Mouse (Mus musculus): Measurements from ENCODE around the gene Calcrl. TPM values are rescaled to one million over a fixed set of nuclear protein-coding genes. Genes with fewer than 3 reads are reported as not detected.
"Not testable (repeated sequence)": the region's sequence is repeated elsewhere in the genome, so short reads cannot be mapped to it uniquely, and the experiment has no call there.

Calcrl gene
- polyA plus RNA-seq, 1 experiment from 2014 or later: 12.8 TPM

DNA sequence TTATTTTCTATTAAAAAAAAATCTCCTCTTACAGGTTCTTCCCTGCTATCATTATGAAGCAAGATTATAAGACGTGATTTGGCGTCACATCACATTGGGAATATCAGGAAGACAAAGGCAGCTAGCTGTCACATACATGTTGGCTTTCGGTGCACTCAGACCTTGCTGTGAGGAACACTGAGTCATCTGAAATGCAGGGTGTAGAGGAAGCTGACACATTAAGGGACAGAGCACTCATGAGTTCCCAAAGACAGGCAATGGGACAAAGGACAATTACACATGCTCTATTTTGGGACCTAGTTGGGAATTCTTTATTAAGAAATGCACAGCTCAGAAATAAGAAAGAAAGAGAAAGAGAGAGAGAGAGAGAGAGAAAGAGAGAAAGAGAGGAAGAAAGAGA is 20.4 kb downstream of the Calcrl start:
- H3K9ac ChIP-seq (replicated peaks): no peak overlapping the region
- no peaks in the 10 kb centered on the region for H3K27me3 ChIP-seq (ENCODE audit: insufficient read depth, low read length)
- ATAC-seq (no peak), DNase-seq (no peak)
- no peaks in the 10 kb centered on the region for H3K9me3 ChIP-seq (ENCODE audit: low read length)
- H3K36me3 ChIP-seq (replicated peaks; ENCODE audit: insufficient read depth, low read length): no peaks in the 10 kb centered on the region
- H3K4me1 ChIP-seq (ENCODE audit: insufficient read depth): no peaks in the 10 kb centered on the region
- no peak overlapping the region for H3K4me3 ChIP-seq (ENCODE audit: low read depth, low read length)
- WGBS (ENCODE audit: insufficient replicate concordance): 85% methylated on average over 3 of the region's 3 CpGs
- H3K27ac ChIP-seq (ENCODE audit: low read depth): no peak overlapping the region
- no peak overlapping the region for H3K4me2 ChIP-seq (ENCODE audit: low read depth, low read length)
- no peak for TF ChIP-seq EP300 (IDR thresholded peaks at IDR 0.05; ENCODE audit: low read depth)
- TF ChIP-seq CTCF (IDR thresholded peaks at IDR 0.05; ENCODE audit: low read depth): no peak

DNA sequence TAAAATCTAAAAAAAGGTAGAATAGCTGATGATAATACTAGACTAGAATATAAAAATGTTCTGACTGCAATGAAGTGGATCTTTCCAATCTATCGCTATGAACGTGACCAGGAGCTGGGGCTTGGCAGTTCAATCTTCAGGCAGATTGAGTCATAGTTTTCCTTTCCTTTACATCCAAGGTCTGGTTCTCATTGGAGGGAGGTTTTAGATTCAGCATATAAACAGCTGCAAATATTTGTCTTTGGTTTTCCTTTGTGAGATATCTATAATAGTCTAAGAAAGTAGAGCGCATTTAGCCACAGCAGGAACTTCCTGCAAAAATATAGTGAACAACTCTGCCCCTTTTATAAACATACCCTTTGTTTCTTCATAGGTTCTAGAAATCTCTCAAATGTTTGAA is 22.5 kb downstream of the Calcrl start:
- no peak overlapping the region for H3K4me2 ChIP-seq (ENCODE audit: low read depth, low read length)
- 88% methylated on average over 3 of the region's 3 CpGs for WGBS (ENCODE audit: insufficient replicate concordance)
- TF ChIP-seq EP300 (IDR thresholded peaks at IDR 0.05; ENCODE audit: low read depth): no peak
- TF ChIP-seq CTCF (IDR thresholded peaks at IDR 0.05; ENCODE audit: low read depth): no peak
- H3K9me3 ChIP-seq (ENCODE audit: low read length): no peaks in the 10 kb centered on the region
- H3K4me1 ChIP-seq (ENCODE audit: insufficient read depth): no peaks in the 10 kb centered on the region
- H3K27me3 ChIP-seq (ENCODE audit: insufficient read depth, low read length): no peaks in the 10 kb centered on the region
- no peak overlapping the region for H3K27ac ChIP-seq (ENCODE audit: low read depth)
- DNase-seq: no peak
- no peaks in the 10 kb centered on the region for H3K36me3 ChIP-seq (replicated peaks; ENCODE audit: insufficient read depth, low read length)
- no peak for ATAC-seq
- H3K4me3 ChIP-seq (ENCODE audit: low read depth, low read length): no peak overlapping the region
- no peak overlapping the region for H3K9ac ChIP-seq (replicated peaks)

DNA sequence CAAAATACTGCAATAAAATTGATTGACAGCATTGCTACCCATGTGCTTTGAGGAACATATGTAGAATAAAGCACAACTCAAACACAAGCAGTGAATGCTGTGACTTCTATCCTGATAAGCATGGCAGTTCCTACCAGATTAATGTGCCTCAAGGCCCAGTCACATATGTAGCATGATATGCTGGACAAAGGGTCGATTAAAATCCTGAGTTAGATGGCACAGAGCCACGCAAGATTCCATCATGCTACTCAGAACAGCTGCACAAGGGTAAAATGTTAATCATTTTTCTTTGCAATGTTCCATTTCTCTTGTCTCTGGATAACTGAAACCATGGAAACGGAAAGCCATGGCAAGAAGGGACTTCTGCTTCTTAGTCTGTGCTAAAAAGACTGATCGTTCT is 28.7 kb downstream of the Calcrl start:
- Histone ChIP-seq H3K27me3 (ENCODE audit: insufficient read depth, low read length) (no peaks in the 10 kb centered on the region), H3K4me3 (ENCODE audit: low read depth, low read length) (no peak overlapping the region), H3K36me3 (replicated peaks; ENCODE audit: insufficient read depth, low read length) (no peaks in the 10 kb centered on the region), H3K4me2 (ENCODE audit: low read depth, low read length) (no peak overlapping the region), H3K27ac (ENCODE audit: low read depth) (no peak overlapping the region), H3K4me1 (ENCODE audit: insufficient read depth) (peaks cover 21% of the 10 kb centered on the region), H3K9ac (replicated peaks) (no peak overlapping the region), H3K9me3 (ENCODE audit: low read length) (no peaks in the 10 kb centered on the region)
- 71% methylated on average over 4 of the region's 4 CpGs for WGBS (ENCODE audit: insufficient replicate concordance)
- DNase-seq (no peak), ATAC-seq (no peak)
- TF ChIP-seq CTCF (IDR thresholded peaks at IDR 0.05; ENCODE audit: low read depth) (no peak), EP300 (IDR thresholded peaks at IDR 0.05; ENCODE audit: low read depth) (no peak)

DNA sequence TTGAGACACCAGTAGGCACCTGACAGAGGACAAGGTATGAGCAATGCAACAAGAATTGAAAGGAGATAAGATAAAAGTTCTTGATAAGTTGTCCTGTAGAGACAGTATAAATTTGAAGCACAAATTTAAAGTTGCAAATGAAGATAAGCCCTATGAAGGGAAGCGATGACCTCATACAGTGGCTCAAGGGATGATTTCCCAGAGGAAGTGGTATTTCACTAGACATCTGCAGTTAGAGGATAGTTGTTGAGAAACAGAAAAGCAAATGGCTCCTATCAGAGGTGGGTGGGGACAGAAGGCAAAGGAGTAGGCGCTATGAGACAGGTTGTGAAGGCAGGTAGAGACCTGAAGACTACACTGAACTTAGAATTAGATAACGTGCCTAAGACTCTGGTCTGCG is 32.0 kb downstream of the Calcrl start:
- peak; percentile 8; the same call in 1 of the 2 replicates for ATAC-seq
- 64% methylated on average over 4 of the region's 4 CpGs for WGBS (ENCODE audit: insufficient replicate concordance)
- no peak overlapping the region for H3K4me2 ChIP-seq (ENCODE audit: low read depth, low read length)
- no peaks in the 10 kb centered on the region for H3K27me3 ChIP-seq (ENCODE audit: insufficient read depth, low read length)
- H3K9ac ChIP-seq (replicated peaks): no peak overlapping the region
- peaks cover 21% of the 10 kb centered on the region for H3K4me1 ChIP-seq (ENCODE audit: insufficient read depth)
- TF ChIP-seq CTCF (IDR thresholded peaks at IDR 0.05; ENCODE audit: low read depth) (no peak), EP300 (IDR thresholded peaks at IDR 0.05; ENCODE audit: low read depth) (peak; percentile 24; the same call in 1 of the 2 replicates)
- DNase-seq: no peak
- H3K36me3 ChIP-seq (replicated peaks; ENCODE audit: insufficient read depth, low read length): no peaks in the 10 kb centered on the region
- H3K4me3 ChIP-seq (ENCODE audit: low read depth, low read length): no peak overlapping the region
- no peaks in the 10 kb centered on the region for H3K9me3 ChIP-seq (ENCODE audit: low read length)
- no peak overlapping the region for H3K27ac ChIP-seq (ENCODE audit: low read depth)

DNA sequence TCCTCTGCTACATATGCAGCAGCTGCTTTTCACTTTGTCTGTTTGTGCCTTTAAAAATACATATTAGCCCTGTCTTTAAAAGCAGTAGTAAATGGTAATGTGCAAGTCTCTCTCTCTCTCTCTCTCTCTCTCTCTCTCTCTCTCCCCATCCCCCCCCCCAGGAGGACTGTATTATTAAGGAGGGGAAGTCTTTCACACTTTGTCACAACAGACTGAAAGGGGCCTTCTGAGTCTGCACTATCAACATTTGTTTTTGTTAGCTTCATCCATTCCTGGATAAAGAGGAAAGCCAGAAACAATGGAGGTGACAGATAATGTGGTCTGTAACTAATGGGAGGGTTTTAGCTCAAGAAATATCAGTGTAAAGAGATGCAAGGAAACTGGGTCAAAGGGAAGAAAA is 36.1 kb downstream of the Calcrl start:
- Histone ChIP-seq H3K9me3 (ENCODE audit: low read length) (no peaks in the 10 kb centered on the region), H3K27me3 (ENCODE audit: insufficient read depth, low read length) (no peaks in the 10 kb centered on the region), H3K9ac (replicated peaks) (no peak overlapping the region), H3K27ac (ENCODE audit: low read depth) (peak overlapping the region; percentile 55; the same call in 1 of the 2 replicates), H3K4me1 (ENCODE audit: insufficient read depth) (peaks cover 21% of the 10 kb centered on the region), H3K36me3 (replicated peaks; ENCODE audit: insufficient read depth, low read length) (no peaks in the 10 kb centered on the region), H3K4me2 (ENCODE audit: low read depth, low read length) (no peak overlapping the region), H3K4me3 (ENCODE audit: low read depth, low read length) (no peak overlapping the region)
- TF ChIP-seq CTCF (IDR thresholded peaks at IDR 0.05; ENCODE audit: low read depth) (no peak), EP300 (IDR thresholded peaks at IDR 0.05; ENCODE audit: low read depth) (no peak)
- ATAC-seq (no peak), DNase-seq (no peak)

DNA sequence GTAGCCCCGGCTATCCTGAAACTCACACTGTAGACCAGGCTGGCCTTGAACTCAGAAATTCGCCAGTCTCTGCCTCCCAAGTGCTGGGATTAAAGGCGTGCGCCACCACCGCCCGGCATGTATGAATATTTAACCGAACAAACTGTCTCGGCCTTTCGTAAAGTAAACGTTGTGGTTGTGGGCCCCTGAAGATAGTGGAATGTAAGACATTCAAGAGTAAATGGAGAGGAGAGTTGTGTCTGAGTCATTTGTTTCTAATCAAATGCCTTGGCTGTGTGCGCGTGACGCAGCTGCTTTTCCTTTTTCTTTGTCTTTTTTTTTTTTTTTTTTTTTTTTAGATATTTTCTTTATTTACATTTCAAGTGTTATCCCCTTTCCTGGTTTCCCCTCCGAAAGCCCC is 36.7 kb downstream of the Calcrl start:
- H3K36me3 ChIP-seq (replicated peaks; ENCODE audit: insufficient read depth, low read length); DNase-seq; ATAC-seq; H3K9ac ChIP-seq (replicated peaks); H3K27me3 ChIP-seq (ENCODE audit: insufficient read depth, low read length); H3K9me3 ChIP-seq (ENCODE audit: low read length); H3K4me2 ChIP-seq (ENCODE audit: low read depth, low read length); H3K4me3 ChIP-seq (ENCODE audit: low read depth, low read length): not testable (repeated sequence)
- peaks cover 23% of the 10 kb centered on the region for H3K4me1 ChIP-seq (ENCODE audit: insufficient read depth)
- peak overlapping the region; percentile 55; the same call in 1 of the 2 replicates for H3K27ac ChIP-seq (ENCODE audit: low read depth)
- WGBS (ENCODE audit: insufficient replicate concordance): 78% methylated on average over 14 of the region's 14 CpGs

DNA sequence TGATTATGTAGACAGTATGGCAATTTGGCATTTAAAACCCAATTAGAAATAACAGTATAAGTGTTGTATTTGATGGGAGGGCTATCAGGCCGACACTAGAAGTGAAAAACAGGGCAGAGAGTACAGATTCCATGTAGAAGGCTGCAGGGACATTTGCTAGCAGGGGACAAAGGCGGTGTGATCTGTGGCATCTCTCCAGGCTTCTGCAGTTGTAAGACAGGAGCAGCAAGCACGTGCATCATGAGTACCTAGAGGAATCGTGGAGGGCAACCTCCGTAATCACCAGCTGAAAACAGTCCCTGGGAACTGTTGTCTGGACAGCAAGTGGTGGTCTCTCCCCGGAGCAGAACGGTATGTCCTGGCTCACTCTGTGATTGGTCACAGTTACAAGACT is 37.2 kb downstream of the Calcrl start:
- peak overlapping the region; percentile 32 for H3K4me3 ChIP-seq (ENCODE audit: low read depth, low read length)
- H3K4me1 ChIP-seq (ENCODE audit: insufficient read depth): peaks cover 22% of the 10 kb centered on the region
- H3K4me2 ChIP-seq (ENCODE audit: low read depth, low read length): peak overlapping the region; percentile 63
- no peaks in the 10 kb centered on the region for H3K36me3 ChIP-seq (replicated peaks; ENCODE audit: insufficient read depth, low read length)
- no peaks in the 10 kb centered on the region for H3K27me3 ChIP-seq (ENCODE audit: insufficient read depth, low read length)
- ATAC-seq (no peak), DNase-seq (peak; percentile 19)
- TF ChIP-seq CTCF (IDR thresholded peaks at IDR 0.05; ENCODE audit: low read depth) (no peak), EP300 (IDR thresholded peaks at IDR 0.05; ENCODE audit: low read depth) (no peak)
- no peaks in the 10 kb centered on the region for H3K9me3 ChIP-seq (ENCODE audit: low read length)
- H3K27ac ChIP-seq (ENCODE audit: low read depth): peak overlapping the region; percentile 58
- WGBS (ENCODE audit: insufficient replicate concordance): 58% methylated on average over 7 of the region's 7 CpGs
- peak overlapping the region; percentile 12; the same call in 1 of the 2 replicates for H3K9ac ChIP-seq (replicated peaks)

All from liver, postnatal 0 days (tissue).